34 mouse cellular contexts compared by ENCODE assay signal in the genomic region with DNA sequence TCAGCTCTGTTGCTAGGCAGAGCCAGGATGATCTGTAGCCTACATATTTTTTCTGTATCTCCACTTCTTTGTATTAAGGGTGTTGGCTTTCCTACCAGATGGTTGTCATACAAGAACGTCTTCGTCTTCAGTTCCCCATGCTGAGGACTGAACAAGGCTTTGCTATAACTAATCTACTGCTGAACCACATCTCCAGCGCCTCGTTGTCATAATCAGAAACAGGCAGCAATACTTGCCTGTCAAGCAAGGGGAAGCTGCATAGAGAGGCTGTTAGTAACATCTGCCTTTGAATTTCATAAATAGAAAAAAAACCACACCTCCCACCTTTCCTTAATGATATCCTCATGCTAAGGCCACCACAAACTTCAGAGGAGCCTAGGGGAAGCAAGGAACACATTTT. TPM values are rescaled to one million over a fixed set of nuclear protein-coding genes. Genes with fewer than 3 reads are reported as not detected.
DNase-seq lines count a peak whose midpoint lies in the region; ATAC-seq and TF ChIP-seq lines count a peak whose summit lies in the region.
"Had no signal": no experiment of that assay in that cellular context is flagged by ENCODE, and none has a peak within 500 bp of the region (broad histone marks: within the 10 kb centered on the region; RNA-seq: fewer than 3 reads in every experiment).

No protein-coding gene starts in this region.

- WGBS in forebrain, postnatal 0 days: 61% methylated on average over 4 of the region's 4 CpGs
- WGBS in forebrain, embryonic 15.5 days: 80% methylated on average over 4 of the region's 4 CpGs
- 16% methylated on average over 4 of the region's 4 CpGs for WGBS in limb, embryonic 13.5 days
- WGBS in limb, embryonic 10.5 days: 32% methylated on average over 4 of the region's 4 CpGs
- 48% methylated on average over 4 of the region's 4 CpGs for WGBS in embryonic facial prominence, embryonic 10.5 days
- 78% methylated on average over 4 of the region's 4 CpGs for WGBS in hindbrain, embryonic 11.5 days

- no peak overlapping the region for H3K4me3 ChIP-seq in forebrain, postnatal 0 days (ENCODE audit: low read depth, low read length)
- H3K4me3 ChIP-seq in forebrain, embryonic 15.5 days: no peak overlapping the region
- no peak overlapping the region for H3K4me3 ChIP-seq in limb, embryonic 13.5 days
- no peak overlapping the region for H3K4me3 ChIP-seq in limb, embryonic 10.5 days
- no peak overlapping the region for H3K4me3 ChIP-seq in embryonic facial prominence, embryonic 10.5 days
- H3K4me3 ChIP-seq in hindbrain, embryonic 11.5 days (ENCODE audit: low read depth, low read length): no peak overlapping the region
- H3K4me3 ChIP-seq: gastrocnemius, adult 2 months; heart, adult 2 months; heart, embryonic 12.5 days; hindbrain, embryonic 10.5 days; limb, embryonic 15.5 days; liver, embryonic 13.5 days; midbrain, embryonic 12.5 days; myocyte; neural tube, embryonic 15.5 days; stomach, embryonic 15.5 days had no signal

- peak; percentile 36 for DNase-seq in forebrain, postnatal 0 days
- DNase-seq in limb, embryonic 10.5 days (ENCODE audit: low spot score): no peak
- peak; percentile 25 for DNase-seq in embryonic facial prominence, embryonic 10.5 days (ENCODE audit: low spot score)
- peak; percentile 46 for DNase-seq in forelimb bud, embryonic 11.5 days (ENCODE audit: low read depth, low spot score)
- DNase-seq in heart, adult 11 months: no peak
- DNase-seq in hindbrain, embryonic 11.5 days (ENCODE audit: low spot score): no peak
- DNase-seq: adrenal gland, adult 8-10 months; cerebellum, adult 9-10 months; cerebellum, postnatal 36 days; embryo, embryonic 11 days; gastrocnemius, adult 2 months; gastrocnemius, postnatal 36 days; heart, adult 2 months; kidney, adult 8-10 months; kidney, postnatal 4 days; liver, embryonic 13.5 days; lung, adult 18-20 months; lung, postnatal 36 days; retina, postnatal 1 day; right cerebral cortex, postnatal 25 days; thymus, postnatal 14 days had no signal

- ATAC-seq in forebrain, postnatal 0 days: peak; percentile 66
- ATAC-seq in forebrain, embryonic 15.5 days (replicated peaks): no peak
- ATAC-seq in limb, embryonic 13.5 days (ENCODE audit: low FRiP score, low read depth): peak; percentile 67; the same call in 1 of the 2 replicates
- no peak for ATAC-seq in hindbrain, embryonic 11.5 days (ENCODE audit: low FRiP score)
- ATAC-seq: hindbrain, embryonic 16.5 days; intestine, embryonic 16.5 days had no signal

- no peak overlapping the region for H3K4me2 ChIP-seq in forebrain, postnatal 0 days (ENCODE audit: low read depth)
- no peak overlapping the region for H3K4me2 ChIP-seq in forebrain, embryonic 15.5 days (replicated peaks)
- no peak overlapping the region for H3K4me2 ChIP-seq in limb, embryonic 13.5 days (replicated peaks)
- no peak overlapping the region for H3K4me2 ChIP-seq in hindbrain, embryonic 11.5 days (replicated peaks; ENCODE audit: low read depth, low read length)
- H3K4me2 ChIP-seq: heart, embryonic 12.5 days; limb, embryonic 15.5 days; liver, embryonic 13.5 days; midbrain, embryonic 12.5 days; neural tube, embryonic 15.5 days; stomach, embryonic 15.5 days had no signal

- no peaks in the 10 kb centered on the region for H3K27me3 ChIP-seq in forebrain, postnatal 0 days (ENCODE audit: insufficient read depth, low read length)
- no peaks in the 10 kb centered on the region for H3K27me3 ChIP-seq in forebrain, embryonic 15.5 days
- H3K27me3 ChIP-seq in limb, embryonic 13.5 days: no peaks in the 10 kb centered on the region
- H3K27me3 ChIP-seq in limb, embryonic 10.5 days (ENCODE audit: low read depth, poor library complexity, severe bottlenecking): no peaks in the 10 kb centered on the region
- H3K27me3 ChIP-seq in embryonic facial prominence, embryonic 10.5 days (replicated peaks; ENCODE audit: low read depth, poor library complexity, severe bottlenecking): no peaks in the 10 kb centered on the region
- no peaks in the 10 kb centered on the region for H3K27me3 ChIP-seq in hindbrain, embryonic 11.5 days (ENCODE audit: control insufficient read depth, insufficient read depth, low read length)
- H3K27me3 ChIP-seq: heart, embryonic 12.5 days; limb, embryonic 15.5 days; liver, embryonic 13.5 days; midbrain, embryonic 12.5 days; neural tube, embryonic 15.5 days; stomach, embryonic 15.5 days had no signal

- H3K27ac ChIP-seq in forebrain, postnatal 0 days (ENCODE audit: low read depth, low read length): 0 out of 2 replicates have a peak overlapping the region, but pooled peaks have one; percentile 16
- H3K27ac ChIP-seq in forebrain, embryonic 15.5 days (replicated peaks): no peak overlapping the region
- no peak overlapping the region for H3K27ac ChIP-seq in limb, embryonic 13.5 days
- no peak overlapping the region for H3K27ac ChIP-seq in limb, embryonic 10.5 days
- H3K27ac ChIP-seq in embryonic facial prominence, embryonic 10.5 days (replicated peaks): no peak overlapping the region
- no peak overlapping the region for H3K27ac ChIP-seq in hindbrain, embryonic 11.5 days (ENCODE audit: low read depth, low read length)
- H3K27ac ChIP-seq: gastrocnemius, adult 2 months; heart, adult 2 months; hindbrain, embryonic 10.5 days; kidney, postnatal 0 days; limb, embryonic 15.5 days; liver, embryonic 13.5 days; midbrain, embryonic 12.5 days; neural tube, embryonic 15.5 days; stomach, embryonic 15.5 days had no signal

- no peaks in the 10 kb centered on the region; the same call in 1 of the 2 replicates for H3K4me1 ChIP-seq in forebrain, postnatal 0 days (ENCODE audit: insufficient read depth)
- H3K4me1 ChIP-seq in forebrain, embryonic 15.5 days: no peaks in the 10 kb centered on the region
- H3K4me1 ChIP-seq in limb, embryonic 13.5 days: peaks cover 9% of the 10 kb centered on the region
- peaks cover 16% of the 10 kb centered on the region for H3K4me1 ChIP-seq in limb, embryonic 10.5 days
- H3K4me1 ChIP-seq in embryonic facial prominence, embryonic 10.5 days: peaks cover 3% of the 10 kb centered on the region; the same call in 1 of the 2 replicates
- H3K4me1 ChIP-seq in hindbrain, embryonic 11.5 days (replicated peaks; ENCODE audit: control insufficient read depth, insufficient read depth, low read length): no peaks in the 10 kb centered on the region
- H3K4me1 ChIP-seq: heart, embryonic 12.5 days; liver, embryonic 13.5 days; midbrain, embryonic 12.5 days; stomach, embryonic 15.5 days had no signal

- no peak overlapping the region for H3K9ac ChIP-seq in forebrain, postnatal 0 days
- no peak overlapping the region for H3K9ac ChIP-seq in forebrain, embryonic 15.5 days (replicated peaks)
- no peak overlapping the region for H3K9ac ChIP-seq in limb, embryonic 13.5 days
- H3K9ac ChIP-seq in hindbrain, embryonic 11.5 days (ENCODE audit: low read depth, low read length): no peak overlapping the region
- H3K9ac ChIP-seq: heart, embryonic 12.5 days; limb, embryonic 15.5 days; liver, embryonic 13.5 days; midbrain, embryonic 12.5 days; neural tube, embryonic 15.5 days; stomach, embryonic 15.5 days had no signal

- no peaks in the 10 kb centered on the region for H3K36me3 ChIP-seq in forebrain, postnatal 0 days (ENCODE audit: insufficient read depth)
- no peaks in the 10 kb centered on the region for H3K36me3 ChIP-seq in forebrain, embryonic 15.5 days
- H3K36me3 ChIP-seq in limb, embryonic 13.5 days: no peaks in the 10 kb centered on the region
- no peaks in the 10 kb centered on the region for H3K36me3 ChIP-seq in limb, embryonic 10.5 days
- no peaks in the 10 kb centered on the region for H3K36me3 ChIP-seq in embryonic facial prominence, embryonic 10.5 days (replicated peaks)
- no peaks in the 10 kb centered on the region for H3K36me3 ChIP-seq in hindbrain, embryonic 11.5 days (ENCODE audit: control insufficient read depth, insufficient read depth, low read length)
- H3K36me3 ChIP-seq: G1E; heart, embryonic 12.5 days; hindbrain, embryonic 10.5 days; limb, embryonic 15.5 days; liver, embryonic 13.5 days; midbrain, embryonic 12.5 days; neural tube, embryonic 15.5 days; stomach, embryonic 15.5 days had no signal

- no peak for TF ChIP-seq CTCF in forebrain, postnatal 0 days (IDR thresholded peaks at IDR 0.05; ENCODE audit: low read depth)

- no peaks in the 10 kb centered on the region for H3K9me3 ChIP-seq in forebrain, postnatal 0 days (ENCODE audit: low read length)
- no peaks in the 10 kb centered on the region for H3K9me3 ChIP-seq in forebrain, embryonic 15.5 days
- no peaks in the 10 kb centered on the region for H3K9me3 ChIP-seq in limb, embryonic 13.5 days
- no peaks in the 10 kb centered on the region for H3K9me3 ChIP-seq in limb, embryonic 10.5 days (replicated peaks)
- no peaks in the 10 kb centered on the region for H3K9me3 ChIP-seq in embryonic facial prominence, embryonic 10.5 days
- no peaks in the 10 kb centered on the region for H3K9me3 ChIP-seq in hindbrain, embryonic 11.5 days (ENCODE audit: control insufficient read depth, low read length)
- H3K9me3 ChIP-seq: heart, embryonic 12.5 days; hindbrain, embryonic 10.5 days; limb, embryonic 15.5 days; liver, embryonic 13.5 days; midbrain, embryonic 12.5 days; neural tube, embryonic 15.5 days; stomach, embryonic 15.5 days had no signal

RNA-seq across cellular contexts. Expression of a gene that starts 15.5 kb away (rescaled TPM):
- 2.0 and 4.6 TPM in 2 replicates for total RNA-seq in forebrain, postnatal 0 days (2014; rRNA removed)
- polyA plus RNA-seq in forebrain, postnatal 0 days (2015; fragmentation: Nextera tagmentation; extraction: Ambion mirVana): 0.73 and 1.8 TPM in 2 replicates
- polyA plus RNA-seq in forebrain, embryonic 15.5 days (2015; fragmentation: Nextera tagmentation; extraction: Ambion mirVana): 0.69 and 1.1 TPM in 2 replicates
- 2.2 and 5.1 TPM in 2 replicates for polyA plus RNA-seq in limb, embryonic 13.5 days (2015; fragmentation: Nextera tagmentation; extraction: Ambion mirVana)
- 0.50 and 1.6 TPM in 2 replicates for polyA plus RNA-seq in limb, embryonic 10.5 days (2016; fragmentation: Nextera tagmentation; extraction: Ambion mirVana)
- polyA plus RNA-seq in embryonic facial prominence, embryonic 10.5 days (2016; fragmentation: Nextera tagmentation; extraction: Ambion mirVana): 1.8 and 2.2 TPM in 2 replicates
- polyA plus RNA-seq in hindbrain, embryonic 11.5 days (2014; fragmentation: Nextera tagmentation; extraction: Ambion mirVana): 1.6 and 2.5 TPM in 2 replicates
- total RNA-seq: G1E; gastrocnemius, postnatal 36 days had no signal
- polyA plus RNA-seq: G1E had no signal

Comparison
In these comparisons a context has a peak if more than half of its experiments do, and no peak if none do; other contexts are left out.
1. ATAC-seq: peak in forebrain, postnatal 0 days (single experiment) and limb, embryonic 13.5 days (single experiment); none in forebrain, embryonic 15.5 days (single experiment) and hindbrain, embryonic 11.5 days (single experiment).
2. DNase-seq: peak in forebrain, postnatal 0 days (single experiment), embryonic facial prominence, embryonic 10.5 days (single experiment) and forelimb bud, embryonic 11.5 days (single experiment); none in limb, embryonic 10.5 days (single experiment), heart, adult 11 months (single experiment) and hindbrain, embryonic 11.5 days (single experiment).